Mouse (Mus musculus) embryonic facial prominence, embryonic 15.5 days (tissue): ENCODE measurements around the gene Rbm14. TPM values are rescaled to one million over a fixed set of nuclear protein-coding genes. Genes with fewer than 3 reads are reported as not detected.

ENCODE experiments used
- polyA plus RNA-seq: library from polyadenylated mRNA; unstranded; fragments of >200 nt; fragmentation: Nextera tagmentation; extraction: Ambion mirVana; gene quantifications from 2 replicates; pipeline ENCODE4 v1.2.1, GENCODE M21; 2015

The Rbm14 gene
- polyA plus RNA-seq, 1 experiment from 2014 or later: 74.1 TPM

Other genes with a start within 250 kb of the Rbm14 start
- 7.6 and 8.4 TPM in 2 replicates for gene Lrfn4, start 196.0 kb downstream of the Rbm14 start, polyA plus RNA-seq
- 65.6 and 65.9 TPM in 2 replicates for gene Rce1, start 186.0 kb downstream of the Rbm14 start, polyA plus RNA-seq
- 2.6 and 5.4 TPM in 2 replicates for gene Gm960, start 113.0 kb downstream of the Rbm14 start, polyA plus RNA-seq
- gene Sptbn2, start 100.5 kb downstream of the Rbm14 start, polyA plus RNA-seq: 5.3 TPM in 2 replicates
- gene Rbm4b, start 55.1 kb downstream of the Rbm14 start, polyA plus RNA-seq: 64.3 and 65.5 TPM in 2 replicates
- 66.5 and 70.2 TPM in 2 replicates for gene Rbm4, start 17.7 kb downstream of the Rbm14 start, polyA plus RNA-seq
- 30.9 and 36.3 TPM in 2 replicates for gene Gm21992, start within 50 bp of the Rbm14 start, polyA plus RNA-seq
- gene Ccs, start 27.7 kb upstream of the Rbm14 start, polyA plus RNA-seq: 69.4 and 73.8 TPM in 2 replicates
- gene Ccdc87, start 27.7 kb upstream of the Rbm14 start, polyA plus RNA-seq: 1.2 and 1.9 TPM in 2 replicates
- 62.7 and 63.9 TPM in 2 replicates for gene Ctsf, start 43.5 kb upstream of the Rbm14 start, polyA plus RNA-seq
- 29.6 and 33.7 TPM in 2 replicates for gene Actn3, start 66.3 kb upstream of the Rbm14 start, polyA plus RNA-seq
- 14.0 and 14.9 TPM in 2 replicates for gene Zdhhc24, start 67.0 kb upstream of the Rbm14 start, polyA plus RNA-seq
- 4.6 and 5.5 TPM in 2 replicates for gene Bbs1, start 95.0 kb upstream of the Rbm14 start, polyA plus RNA-seq
- gene Dpp3, start 116.7 kb upstream of the Rbm14 start, polyA plus RNA-seq: 113 and 117 TPM in 2 replicates
- 5.0 and 5.1 TPM in 2 replicates for gene Peli3, start 131.5 kb upstream of the Rbm14 start, polyA plus RNA-seq
- gene Mrpl11, start 150.5 kb upstream of the Rbm14 start, polyA plus RNA-seq: 84.2 and 85.9 TPM in 2 replicates
- gene Npas4, start 178.7 kb upstream of the Rbm14 start, polyA plus RNA-seq: not detected in 2 replicates
- 3.5 and 4.9 TPM in 2 replicates for gene Slc29a2, start 212.2 kb upstream of the Rbm14 start, polyA plus RNA-seq
- 47.2 and 48.4 TPM in 2 replicates for gene B4gat1, start 227.2 kb upstream of the Rbm14 start, polyA plus RNA-seq
- gene AC124502.3, start 227.3 kb upstream of the Rbm14 start, polyA plus RNA-seq: 1.9 and 2.0 TPM in 2 replicates
- 42.2 and 48.6 TPM in 2 replicates for gene Brms1, start 229.7 kb upstream of the Rbm14 start, polyA plus RNA-seq
- 2.6 and 4.4 TPM in 2 replicates for gene Rin1, start 238.8 kb upstream of the Rbm14 start, polyA plus RNA-seq